Mouse (Mus musculus) lung, postnatal 10 days (tissue): ENCODE measurements around the gene Trpc7.

Experiments used
- DNase-seq: peaks from one replicate; pipeline ENCODE4 v3.0.0; 2021

The Trpc7 gene

DNA sequence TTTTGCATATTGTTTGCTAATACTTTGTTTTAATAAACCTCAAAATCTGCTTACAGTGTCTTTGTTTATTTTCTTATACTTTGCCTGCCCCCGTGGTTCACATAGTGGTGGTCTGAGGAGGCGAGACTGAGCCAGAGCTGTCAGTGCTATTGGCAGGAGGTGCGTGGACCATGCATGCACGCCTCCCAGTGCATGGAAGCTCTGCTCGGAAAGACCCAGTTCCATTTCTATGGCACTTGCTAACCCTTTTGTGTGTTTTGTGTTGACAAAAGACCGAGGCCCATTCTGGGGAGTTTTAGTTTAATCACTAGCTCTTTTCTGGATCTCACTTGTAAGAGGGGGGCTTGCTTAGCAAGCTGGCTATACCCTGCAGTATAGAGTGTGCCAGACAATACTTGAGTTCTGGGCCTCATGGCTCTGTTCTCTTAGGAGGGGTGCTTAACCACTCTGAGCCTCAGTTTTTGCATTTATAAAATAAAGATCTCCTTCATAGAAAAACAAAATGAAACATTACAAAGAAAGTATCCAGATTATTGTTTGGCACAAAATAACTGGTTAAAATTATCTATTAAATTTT is 153.4 kb downstream of the Trpc7 start:
- DNase-seq = no peak

- no peak for DNase-seq
Observed at GRCm38 (mm10) chr13:56741691-56742090, 154.1 kb downstream of the Trpc7 start.

DNA sequence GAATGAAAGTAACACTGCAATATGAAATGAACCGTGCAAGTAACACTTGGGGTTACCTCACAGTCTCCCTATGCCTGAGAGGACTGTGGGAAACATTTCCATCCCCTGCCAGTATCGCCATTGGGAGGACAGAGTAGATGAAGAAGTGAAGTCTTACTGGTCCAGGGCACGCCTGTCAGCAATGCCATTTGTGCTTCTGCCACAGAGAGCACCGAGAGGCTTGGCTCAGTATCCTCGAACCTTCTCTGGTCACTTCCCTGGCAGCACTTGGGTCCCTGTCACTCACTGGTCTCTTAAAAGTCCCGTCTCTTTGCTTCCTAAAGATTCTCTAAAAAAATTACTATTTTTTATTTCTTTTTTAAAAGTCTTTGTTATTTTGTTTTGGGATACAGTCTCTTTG is 155.3 kb downstream of the Trpc7 start:
- no peak for DNase-seq

GRCm38 (mm10) chr13:56739556-56739955 is 156.2 kb downstream of the Trpc7 start:
- DNase-seq = no peak

DNA sequence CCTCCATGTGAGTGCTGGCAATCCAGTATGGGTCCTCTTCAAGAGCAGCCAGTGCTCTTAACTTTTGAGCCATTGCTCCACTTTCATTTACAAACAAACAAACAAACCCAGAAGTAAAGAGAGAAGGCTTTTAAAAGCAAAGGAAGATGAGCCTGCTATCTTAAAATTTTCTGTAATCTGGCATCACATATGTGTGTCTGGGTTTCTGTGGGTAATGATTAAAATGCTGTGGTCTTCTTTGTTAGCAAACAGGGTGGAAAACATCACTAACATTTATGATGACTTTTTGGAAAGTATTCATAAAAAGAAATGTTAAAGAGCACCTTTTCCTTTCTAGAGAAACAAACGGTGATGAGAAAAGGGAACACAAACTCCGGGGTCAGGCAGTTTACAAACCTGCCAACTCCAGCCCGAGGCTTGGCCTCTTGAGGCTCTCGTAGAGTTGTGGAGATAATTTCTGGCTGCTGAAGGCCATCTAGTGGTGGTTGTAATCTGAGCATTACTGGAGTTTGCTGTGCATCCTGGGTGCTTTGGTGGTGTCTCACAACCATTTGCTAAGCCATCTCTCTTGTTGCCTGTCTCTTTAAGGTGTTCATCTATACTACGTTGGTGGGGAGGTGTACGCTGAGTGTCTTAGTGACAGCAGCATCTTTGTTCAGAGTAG is 160.4 kb downstream of the Trpc7 start:
- DNase-seq = peak; percentile 70

GRCm38 (mm10) chr13:56734617-56735016 is 161.2 kb downstream of the Trpc7 start:
- no peak for DNase-seq

DNA sequence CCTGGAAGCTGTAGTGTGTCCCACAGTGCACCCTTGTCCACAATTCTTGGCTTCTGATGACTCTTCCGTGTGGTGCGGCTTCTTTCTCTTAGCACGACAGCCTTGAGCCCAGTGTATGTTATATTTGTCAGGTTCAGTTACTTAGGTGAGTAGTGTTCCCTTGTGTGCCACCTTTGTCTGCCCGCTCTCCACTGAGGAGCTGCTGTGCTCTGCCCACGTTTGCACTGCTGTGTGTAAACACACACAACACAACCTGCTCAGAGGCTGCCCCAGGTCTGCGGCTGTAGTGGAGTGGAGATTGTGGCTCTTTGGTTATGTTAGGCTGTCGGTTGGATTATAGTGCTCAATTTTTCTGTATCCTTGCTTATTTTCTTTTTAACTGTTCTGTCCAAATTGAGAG is 166.7 kb downstream of the Trpc7 start:
- DNase-seq = no peak

DNA sequence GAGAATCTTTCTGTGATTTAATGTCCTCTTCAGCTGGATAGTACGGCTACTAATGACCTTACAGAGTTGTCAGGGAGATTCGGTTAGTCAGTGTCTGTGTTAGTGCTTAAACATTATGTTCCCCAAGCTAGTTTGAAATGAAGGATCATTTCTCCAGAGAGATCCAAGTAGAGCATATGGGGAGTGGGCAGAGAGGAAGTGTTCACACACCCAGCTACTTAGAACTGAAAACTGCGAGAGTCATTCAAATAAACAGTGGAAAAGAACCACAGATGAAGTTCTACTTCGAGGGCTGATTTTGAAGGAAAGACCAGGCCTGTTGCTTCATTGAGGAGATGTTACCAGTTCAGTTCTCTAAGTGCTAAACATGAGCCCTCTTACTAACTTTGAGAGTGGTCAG is 169.2 kb downstream of the Trpc7 start:
- DNase-seq = no peak
